Mouse (Mus musculus) neural tube, embryonic 14.5 days (tissue): ENCODE results near the gene Tmem130. TPM values are rescaled to one million over a fixed set of nuclear protein-coding genes. Genes with fewer than 3 reads are reported as not detected.

Experiments
- ATAC-seq: fragments of 200-750 bp; cut with Nextera tagmentation; 2 replicates; pipeline ENCODE4 v1.8.0; 2017; ENCODE audit warnings: low read depth, mild to moderate bottlenecking, moderate TSS enrichment, moderate library complexity
- H3K27ac ChIP-seq: fragments of 300-500 bp; sonication (generic); 2 replicates; pipeline ENCODE4 v1.5.1; 2014; ENCODE audit warnings: low read depth, mild to moderate bottlenecking, control low read depth, low read length, moderate library complexity, mixed read lengths
- H3K27me3 ChIP-seq: fragments of 300-500 bp; sonication (generic); 2 replicates; pipeline ENCODE4 v1.6.1; 2014; ENCODE audit warnings: low read length; ENCODE audit not compliant: control insufficient read depth, insufficient read depth
- H3K36me3 ChIP-seq: fragments of 300-500 bp; sonication (generic); 2 replicates; pipeline ENCODE4 v1.6.1; 2014; ENCODE audit warnings: low read length, mixed read lengths; ENCODE audit not compliant: control insufficient read depth, insufficient read depth
- H3K4me1 ChIP-seq: fragments of 300-500 bp; sonication (generic); 2 replicates; pipeline ENCODE4 v1.6.1; 2014; ENCODE audit warnings: low read length; ENCODE audit not compliant: control insufficient read depth, insufficient read depth
- H3K4me2 ChIP-seq: fragments of 300-500 bp; sonication (generic); 2 replicates; pipeline ENCODE4 v1.6.1; 2014; ENCODE audit warnings: mild to moderate bottlenecking, low read depth, low read length, control low read depth
- H3K4me3 ChIP-seq: fragments of 300-500 bp; sonication (generic); 2 replicates; pipeline ENCODE4 v1.5.1; 2014; ENCODE audit warnings: low read depth, low read length, control low read depth, mixed read lengths
- H3K9ac ChIP-seq: fragments of 300-500 bp; sonication (generic); replicated peaks from 2 replicates; pipeline ENCODE4 v1.6.1; 2014; ENCODE audit warnings: low read depth, mild to moderate bottlenecking, control low read depth, low read length, mixed read lengths
- H3K9me3 ChIP-seq: fragments of 300-500 bp; sonication (generic); 2 replicates; pipeline ENCODE4 v1.6.1; 2016; ENCODE audit warnings: low read length; ENCODE audit not compliant: control insufficient read depth
- WGBS: fragments of 180-500 bp; shearing (Covaris S2); extraction: QIAGEN DNeasy Blood & Tissue Kit; methylation state at CpG from one replicate; pipeline ENCODE4 v1.1.7; 2014; 5-methylcytosine and 5-hydroxymethylcytosine counted together
- polyA plus RNA-seq: library from polyadenylated mRNA; unstranded; fragments of >200 nt; fragmentation: Nextera tagmentation; extraction: Ambion mirVana; gene quantifications from 2 replicates; pipeline ENCODE4 v1.2.1, GENCODE M21; 2014

The Tmem130 gene
- polyA plus RNA-seq, 1 experiment from 2014 or later = 384 TPM

DNA sequence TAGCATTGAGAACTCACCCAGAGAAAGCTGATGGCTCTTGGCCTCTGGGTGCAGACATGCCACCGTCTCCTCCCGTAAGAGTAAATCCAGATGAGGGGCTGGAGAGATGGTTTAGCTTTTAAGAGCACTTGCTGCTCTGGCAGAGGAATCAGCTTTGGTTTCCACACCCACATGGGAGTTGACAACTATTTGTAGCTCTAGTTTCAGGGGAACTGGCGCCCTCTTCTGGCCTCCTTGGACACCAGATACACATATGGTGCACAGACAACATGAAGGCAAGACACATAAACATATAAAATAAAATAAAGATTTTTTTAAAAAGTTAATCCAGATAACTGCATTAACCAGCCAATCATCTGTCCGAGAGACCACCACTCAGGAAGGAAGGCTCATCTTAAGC lies 67.5 kb downstream of the Tmem130 start:
- 81% methylated on average over 4 of the region's 4 CpGs for WGBS
- Histone ChIP-seq H3K4me3 (no peak overlapping the region), H3K27me3 (no peaks in the 10 kb centered on the region), H3K4me1 (peaks cover 13% of the 10 kb centered on the region; the same call in 1 of the 2 replicates), H3K9ac (no peak overlapping the region), H3K36me3 (no peaks in the 10 kb centered on the region), H3K27ac (no peak overlapping the region), H3K4me2 (no peak overlapping the region), H3K9me3 (no peaks in the 10 kb centered on the region)
- no peak for ATAC-seq

DNA sequence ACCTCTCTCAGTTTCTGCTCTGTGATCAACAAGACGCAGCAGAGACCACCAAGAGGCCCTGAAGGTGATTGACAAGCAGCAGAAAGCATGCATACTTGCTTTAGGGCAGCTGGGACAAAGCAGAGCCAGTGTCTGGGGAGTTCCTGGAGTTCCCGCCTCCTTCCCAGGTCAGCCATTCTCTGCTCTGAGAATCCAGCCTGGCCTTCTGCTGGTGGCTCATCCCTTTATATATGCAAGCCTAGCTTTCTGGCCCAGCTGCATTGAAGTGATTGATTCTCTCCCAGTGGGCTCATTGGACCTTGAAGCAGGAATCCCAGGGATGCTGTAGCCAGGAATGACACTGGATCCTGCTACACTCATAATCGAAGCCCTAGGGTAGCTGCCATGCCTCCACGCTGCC lies 70.2 kb downstream of the Tmem130 start:
- H3K4me3 ChIP-seq = no peak overlapping the region
- H3K9ac ChIP-seq = no peak overlapping the region
- H3K36me3 ChIP-seq = no peaks in the 10 kb centered on the region
- no peak overlapping the region for H3K4me2 ChIP-seq
- no peak overlapping the region for H3K27ac ChIP-seq
- peak; percentile 38; the same call in 1 of the 2 replicates for ATAC-seq
- H3K4me1 ChIP-seq = peaks cover 21% of the 10 kb centered on the region; the same call in 1 of the 2 replicates
- WGBS = 20% methylated on average over 4 of the region's 4 CpGs
- no peaks in the 10 kb centered on the region for H3K9me3 ChIP-seq
- H3K27me3 ChIP-seq = no peaks in the 10 kb centered on the region

DNA sequence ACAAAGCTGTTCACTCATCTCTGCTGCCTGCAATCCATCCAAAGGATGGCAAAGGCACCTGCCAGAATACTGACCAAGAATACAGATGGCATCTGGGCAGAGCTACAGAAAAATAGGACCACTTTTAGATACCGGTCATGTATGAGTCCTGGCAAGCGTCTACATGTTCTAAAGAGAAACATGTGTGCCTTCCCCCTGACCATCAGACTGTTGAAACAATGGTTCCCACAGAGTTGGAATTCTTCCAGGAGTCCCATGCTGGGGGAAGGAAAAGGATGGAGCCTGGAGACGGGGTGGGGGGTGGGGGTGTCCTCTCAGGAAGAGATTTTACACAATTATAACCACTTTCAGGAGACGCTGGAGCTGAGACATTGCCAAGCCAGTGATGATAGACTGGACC lies 73.2 kb downstream of the Tmem130 start:
- no peaks in the 10 kb centered on the region for H3K27me3 ChIP-seq
- H3K9me3 ChIP-seq = no peaks in the 10 kb centered on the region
- no peak overlapping the region for H3K4me3 ChIP-seq
- H3K4me2 ChIP-seq = no peak overlapping the region
- WGBS = 52% methylated on average over 4 of the region's 4 CpGs
- H3K9ac ChIP-seq = no peak overlapping the region
- no peak for ATAC-seq
- H3K36me3 ChIP-seq = no peaks in the 10 kb centered on the region
- H3K27ac ChIP-seq = no peak overlapping the region
- peaks cover 12% of the 10 kb centered on the region; the same call in 1 of the 2 replicates for H3K4me1 ChIP-seq

Other genes with a start within 250 kb of the Tmem130 start
- gene Nptx2, start 215.9 kb downstream of the Tmem130 start, polyA plus RNA-seq = 16.7 and 18.1 TPM in 2 replicates
- 92.0 and 102 TPM in 2 replicates for gene Trrap, start 5.9 kb upstream of the Tmem130 start, polyA plus RNA-seq
- gene Smurf1, start 204.0 kb upstream of the Tmem130 start, polyA plus RNA-seq = 30.3 and 32.9 TPM in 2 replicates